Mouse (Mus musculus): ENCODE results near the gene Radil. TPM values are rescaled to one million over a fixed set of nuclear protein-coding genes. Genes with fewer than 3 reads are reported as not detected.

Radil gene
- polyA plus RNA-seq, 1 experiment from 2014 or later = 0.54 TPM

DNA sequence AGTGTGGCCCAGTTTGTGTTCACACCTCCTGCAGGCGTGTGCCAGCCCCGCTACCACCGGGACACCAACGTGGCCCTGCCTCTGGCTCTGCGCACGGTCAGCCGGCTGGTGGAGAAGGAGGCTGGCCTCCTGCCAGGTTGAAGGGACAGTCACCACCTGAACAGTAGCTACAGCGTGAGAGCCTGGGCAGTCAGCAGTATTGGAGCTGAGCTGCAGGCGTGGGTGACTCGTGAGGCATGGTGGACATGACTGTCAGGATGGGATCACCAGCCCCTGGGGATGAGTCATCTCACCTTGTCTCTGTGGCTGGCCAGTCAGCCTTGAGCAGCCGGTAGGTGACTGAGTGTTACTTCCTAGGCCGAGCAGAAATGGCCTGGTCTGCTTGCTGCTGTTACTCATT lies 73.6 kb downstream of the Radil start:
- Histone ChIP-seq H3K36me3 (peaks cover 33% of the 10 kb centered on the region), H3K9ac (no peak overlapping the region), H3K4me3 (no peak overlapping the region), H3K27ac (no peak overlapping the region), H3K27me3 (replicated peaks) (no peaks in the 10 kb centered on the region), H3K4me1 (0 out of 2 replicates have a peak, but pooled peaks cover 4% of the 10 kb centered on the region), H3K9me3 (replicated peaks) (no peaks in the 10 kb centered on the region), H3K4me2 (no peak overlapping the region)
- ATAC-seq = no peak
- WGBS (ENCODE audit: insufficient replicate concordance) = 82% methylated on average over 12 of the region's 12 CpGs

GRCm38 (mm10) chr5:142475669-142476068 lies 75.2 kb downstream of the Radil start:
- Histone ChIP-seq H3K36me3 (peaks cover 45% of the 10 kb centered on the region), H3K4me2 (no peak overlapping the region), H3K4me1 (0 out of 2 replicates have a peak, but pooled peaks cover 4% of the 10 kb centered on the region), H3K4me3 (no peak overlapping the region), H3K9ac (no peak overlapping the region), H3K27me3 (replicated peaks) (no peaks in the 10 kb centered on the region), H3K9me3 (replicated peaks) (no peaks in the 10 kb centered on the region), H3K27ac (no peak overlapping the region)
- ATAC-seq = no peak
- WGBS (ENCODE audit: insufficient replicate concordance) = 57% methylated on average over 7 of the region's 7 CpGs

DNA sequence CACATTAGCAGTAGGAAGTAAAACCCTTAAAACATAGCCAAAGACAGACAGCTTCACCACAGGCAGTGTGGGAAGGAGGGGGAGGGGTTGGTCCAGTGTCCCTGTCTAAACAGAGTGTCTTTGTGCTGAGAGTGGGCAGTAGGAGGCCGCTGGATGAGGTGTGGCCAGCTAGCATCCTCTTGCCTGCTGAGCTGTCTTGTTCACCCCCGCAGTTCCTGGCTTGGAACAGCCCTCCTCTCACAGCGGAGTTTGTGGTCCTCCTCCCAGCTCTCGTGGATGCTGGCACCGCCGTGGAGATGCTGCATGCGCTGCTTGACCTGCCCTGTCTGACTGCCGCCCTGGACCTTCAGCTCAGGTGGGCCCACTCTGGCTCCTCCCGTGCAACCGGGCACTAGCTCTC lies 77.2 kb downstream of the Radil start:
- no peak for ATAC-seq
- no peak overlapping the region for H3K4me3 ChIP-seq
- peaks cover 65% of the 10 kb centered on the region for H3K36me3 ChIP-seq
- H3K4me1 ChIP-seq = no peaks in the 10 kb centered on the region
- no peak overlapping the region for H3K9ac ChIP-seq
- H3K4me2 ChIP-seq = no peak overlapping the region
- no peaks in the 10 kb centered on the region for H3K9me3 ChIP-seq (replicated peaks)
- no peak overlapping the region for H3K27ac ChIP-seq
- H3K27me3 ChIP-seq (replicated peaks) = no peaks in the 10 kb centered on the region
- WGBS (ENCODE audit: insufficient replicate concordance) = 81% methylated on average over 10 of the region's 10 CpGs

GRCm38 (mm10) chr5:142469796-142470195 lies 81.1 kb downstream of the Radil start:
- no peak overlapping the region for H3K4me2 ChIP-seq
- H3K27me3 ChIP-seq (replicated peaks) = no peaks in the 10 kb centered on the region
- no peaks in the 10 kb centered on the region for H3K9me3 ChIP-seq (replicated peaks)
- H3K4me1 ChIP-seq = peaks cover 8% of the 10 kb centered on the region
- H3K36me3 ChIP-seq = peaks cover 65% of the 10 kb centered on the region
- H3K9ac ChIP-seq = no peak overlapping the region
- H3K27ac ChIP-seq = no peak overlapping the region
- no peak for ATAC-seq
- WGBS (ENCODE audit: insufficient replicate concordance) = 86% methylated on average over 11 of the region's 11 CpGs
- H3K4me3 ChIP-seq = no peak overlapping the region

- H3K4me2 ChIP-seq = no peak overlapping the region
- no peaks in the 10 kb centered on the region for H3K9me3 ChIP-seq (replicated peaks)
- H3K36me3 ChIP-seq = peaks cover 58% of the 10 kb centered on the region
- no peak for ATAC-seq
- H3K4me1 ChIP-seq = peaks cover 15% of the 10 kb centered on the region
- no peak overlapping the region for H3K4me3 ChIP-seq
- WGBS (ENCODE audit: insufficient replicate concordance) = 90% methylated on average over 13 of the region's 13 CpGs
- H3K27ac ChIP-seq = no peak overlapping the region
- no peaks in the 10 kb centered on the region for H3K27me3 ChIP-seq (replicated peaks)
- no peak overlapping the region for H3K9ac ChIP-seq
Observed at GRCm38 (mm10) chr5:142468375-142468774, 82.5 kb downstream of the Radil start.

- Histone ChIP-seq H3K4me1 (peaks cover 27% of the 10 kb centered on the region), H3K27me3 (replicated peaks) (no peaks in the 10 kb centered on the region), H3K36me3 (peaks cover 46% of the 10 kb centered on the region), H3K27ac (peak within 1 kb of the TSS; percentile 84), H3K9ac (peak within 1 kb of the TSS; percentile 86), H3K4me3 (peak within 1 kb of the TSS; percentile 95), H3K4me2 (peak within 1 kb of the TSS; percentile 88), H3K9me3 (replicated peaks) (0 out of 2 replicates have a peak, but pooled peaks cover 4% of the 10 kb centered on the region)
- 1% methylated on average over 60 of the region's 60 CpGs for WGBS (ENCODE audit: insufficient replicate concordance)
- ATAC-seq = peak; percentile 89
Observed at GRCm38 (mm10) chr5:142463461-142464454, 87.1 kb downstream of the Radil start, which contains the start of gene Ap5z1. Ap5z1 (plus strand) TSS chr5:142463944.

- peak overlapping the region; percentile 95 for H3K4me3 ChIP-seq
- peak overlapping the region; percentile 86 for H3K9ac ChIP-seq
- H3K9me3 ChIP-seq (replicated peaks) = 0 out of 2 replicates have a peak, but pooled peaks cover 4% of the 10 kb centered on the region
- ATAC-seq = no peak
- H3K4me1 ChIP-seq = peaks cover 32% of the 10 kb centered on the region
- H3K27ac ChIP-seq = peak overlapping the region; percentile 84
- H3K36me3 ChIP-seq = peaks cover 46% of the 10 kb centered on the region
- WGBS (ENCODE audit: insufficient replicate concordance) = 79% methylated on average over 6 of the region's 6 CpGs
- H3K27me3 ChIP-seq (replicated peaks) = no peaks in the 10 kb centered on the region
- H3K4me2 ChIP-seq = peak overlapping the region; percentile 88
Observed at GRCm38 (mm10) chr5:142463011-142463410, 87.9 kb downstream of the Radil start.

GRCm38 (mm10) chr5:142462641-142462948 lies 88.3 kb downstream of the Radil start:
- Histone ChIP-seq H3K4me1 (peaks cover 36% of the 10 kb centered on the region), H3K4me3 (no peak overlapping the region), H3K4me2 (no peak overlapping the region), H3K36me3 (peaks cover 46% of the 10 kb centered on the region), H3K9me3 (replicated peaks) (0 out of 2 replicates have a peak, but pooled peaks cover 4% of the 10 kb centered on the region), H3K9ac (no peak overlapping the region), H3K27ac (no peak overlapping the region), H3K27me3 (replicated peaks) (no peaks in the 10 kb centered on the region)
- 89% methylated on average over 2 of the region's 2 CpGs for WGBS (ENCODE audit: insufficient replicate concordance)
- no peak for ATAC-seq

DNA sequence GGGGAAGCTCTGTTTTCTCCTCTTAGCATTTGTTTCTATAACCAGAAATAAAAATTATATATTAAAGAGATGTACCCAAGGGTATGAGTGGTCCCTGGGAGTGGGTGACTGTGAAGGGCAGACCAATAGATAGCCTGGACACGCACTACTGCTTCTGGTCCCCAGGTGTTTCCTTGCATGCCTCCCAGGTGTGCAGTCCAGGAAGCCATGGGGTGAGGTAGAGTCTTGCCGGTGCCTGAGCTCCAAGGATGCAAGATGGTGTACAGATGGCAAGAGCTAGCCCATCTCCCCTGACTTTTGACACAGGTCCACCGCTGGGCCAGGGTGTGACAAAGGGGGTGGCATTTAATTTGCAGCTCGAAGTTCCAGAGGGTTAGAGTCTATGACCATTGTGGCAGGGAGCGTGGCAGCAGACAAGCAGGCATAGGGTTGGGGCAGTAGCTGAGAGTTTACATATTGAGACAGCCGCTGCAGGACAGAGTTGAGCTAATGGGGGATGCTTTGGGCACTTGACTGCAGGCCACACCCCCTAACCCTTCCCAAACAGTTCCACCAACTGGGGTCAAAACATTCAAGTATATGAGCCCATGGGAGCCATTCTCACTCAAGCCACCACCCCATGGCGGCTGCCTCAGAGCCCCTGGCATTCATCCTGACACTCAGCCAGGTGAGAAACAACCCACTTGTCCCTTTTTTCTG lies 88.8 kb downstream of the Radil start:
- Histone ChIP-seq H3K4me3 (no peak overlapping the region), H3K4me1 (peaks cover 41% of the 10 kb centered on the region), H3K27ac (no peak overlapping the region), H3K4me2 (no peak overlapping the region), H3K27me3 (replicated peaks) (no peaks in the 10 kb centered on the region), H3K9me3 (replicated peaks) (0 out of 2 replicates have a peak, but pooled peaks cover 4% of the 10 kb centered on the region), H3K9ac (no peak overlapping the region), H3K36me3 (peaks cover 46% of the 10 kb centered on the region)
- ATAC-seq = no peak
- WGBS (ENCODE audit: insufficient replicate concordance) = 86% methylated on average over 7 of the region's 7 CpGs

DNA sequence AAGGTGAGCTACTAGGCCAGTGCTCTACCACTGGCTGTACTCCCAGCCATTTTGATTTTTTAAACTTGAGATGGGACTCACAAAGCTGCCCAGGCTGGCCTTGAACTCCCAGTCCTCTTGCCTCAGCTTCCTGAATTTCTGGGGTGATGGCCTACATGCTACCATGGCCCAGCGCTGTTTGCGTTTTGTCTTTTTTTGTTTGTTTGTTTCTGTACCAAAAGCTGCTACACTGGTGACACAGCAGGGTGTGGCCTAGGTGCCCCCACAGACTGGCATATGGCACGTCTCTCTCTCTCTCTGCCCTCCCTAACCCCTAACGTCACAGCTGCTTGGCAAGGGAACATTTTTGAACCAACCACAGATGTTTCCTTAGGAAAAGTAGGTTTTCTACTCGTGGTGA lies 91.1 kb downstream of the Radil start:
- WGBS (ENCODE audit: insufficient replicate concordance) = 72% methylated on average over 5 of the region's 5 CpGs
- Histone ChIP-seq H3K4me3 (no peak overlapping the region), H3K9ac (no peak overlapping the region), H3K4me2 (no peak overlapping the region), H3K36me3 (peaks cover 61% of the 10 kb centered on the region), H3K4me1 (peaks cover 46% of the 10 kb centered on the region), H3K27me3 (replicated peaks) (no peaks in the 10 kb centered on the region), H3K9me3 (replicated peaks) (0 out of 2 replicates have a peak, but pooled peaks cover 4% of the 10 kb centered on the region), H3K27ac (no peak overlapping the region)
- ATAC-seq = no peak

GRCm38 (mm10) chr5:142458791-142459557 lies 91.9 kb downstream of the Radil start:
- Histone ChIP-seq H3K4me3 (no peak overlapping the region), H3K27ac (0 out of 2 replicates have a peak overlapping the region, but pooled peaks have one; percentile 5), H3K4me2 (no peak overlapping the region), H3K36me3 (peaks cover 70% of the 10 kb centered on the region), H3K9ac (no peak overlapping the region), H3K4me1 (peaks cover 40% of the 10 kb centered on the region), H3K9me3 (replicated peaks) (0 out of 2 replicates have a peak, but pooled peaks cover 4% of the 10 kb centered on the region), H3K27me3 (replicated peaks) (no peaks in the 10 kb centered on the region)
- 75% methylated on average over 17 of the region's 17 CpGs for WGBS (ENCODE audit: insufficient replicate concordance)
- no peak for ATAC-seq

All from liver, embryonic 12.5 days (tissue).